Mouse (Mus musculus): ENCODE measurements around the gene Ap1m2. TPM values are rescaled to one million over a fixed set of nuclear protein-coding genes. Genes with fewer than 3 reads are reported as not detected.

Ap1m2 gene
- polyA plus RNA-seq, 1 experiment, result not detected

- Histone ChIP-seq H3K4me3 (ENCODE audit: insufficient read depth, low read depth, low read length) (no peak overlapping the region), H3K27ac (ENCODE audit: insufficient read depth, low read depth, low read length) (no peak overlapping the region), H3K4me1 (ENCODE audit: control insufficient read depth, insufficient read depth, low read length) (peaks cover 4% of the 10 kb centered on the region)
- WGBS, result 58% methylated on average over 17 of the region's 17 CpGs
- no peak for TF ChIP-seq CTCF (IDR thresholded peaks at IDR 0.05; ENCODE audit: insufficient read depth, low read depth, low read length)
- TF ChIP-seq POLR2A (IDR thresholded peaks at IDR 0.05; ENCODE audit: insufficient read depth, low read depth, low read length), result no peak
These were observed 62.3 kb downstream of the Ap1m2 start for GRCm38 (mm10) chr9:21249629-21250508.

DNA sequence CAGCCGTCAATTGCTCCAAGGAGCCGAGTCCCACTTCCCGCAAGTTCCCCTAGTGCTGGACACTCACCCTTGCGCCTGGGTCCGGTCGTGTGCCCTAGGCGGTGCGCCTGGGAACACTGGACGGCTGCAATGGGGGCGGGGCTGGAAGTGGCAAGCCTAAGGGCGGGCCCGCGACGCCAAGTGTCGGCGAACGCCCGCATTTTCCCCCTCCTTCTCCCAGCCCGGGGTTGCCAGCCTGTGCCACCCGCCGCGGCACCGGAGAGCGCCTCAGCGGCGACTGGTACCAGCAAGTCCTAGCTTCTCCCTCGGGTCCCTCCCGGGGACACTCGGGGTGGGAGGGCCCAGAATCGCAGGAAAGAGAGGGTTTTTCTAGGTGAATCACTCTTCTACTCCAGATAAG, 63.8 kb downstream of the Ap1m2 start, which contains the start of gene S1pr5:
S1pr5 (minus strand) TSS at position 118 of the 400 bp plus-strand sequence.
- TF ChIP-seq POLR2A (IDR thresholded peaks at IDR 0.05; ENCODE audit: insufficient read depth, low read depth, low read length) (no peak), CTCF (IDR thresholded peaks at IDR 0.05; ENCODE audit: insufficient read depth, low read depth, low read length) (no peak)
- Histone ChIP-seq H3K4me1 (ENCODE audit: control insufficient read depth, insufficient read depth, low read length) (peaks cover 15% of the 10 kb centered on the region), H3K27ac (ENCODE audit: insufficient read depth, low read depth, low read length) (no peak within 1 kb of the TSS), H3K4me3 (ENCODE audit: insufficient read depth, low read depth, low read length) (no peak within 1 kb of the TSS)
- WGBS, result 6% methylated on average over 29 of the region's 30 CpGs

GRCm38 (mm10) chr9:21246342-21246741, 65.8 kb downstream of the Ap1m2 start:
- Histone ChIP-seq H3K4me1 (ENCODE audit: control insufficient read depth, insufficient read depth, low read length) (peaks cover 15% of the 10 kb centered on the region), H3K4me3 (ENCODE audit: insufficient read depth, low read depth, low read length) (no peak overlapping the region), H3K27ac (ENCODE audit: insufficient read depth, low read depth, low read length) (no peak overlapping the region)
- 97% methylated on average over 1 of the region's 1 CpGs for WGBS
- TF ChIP-seq POLR2A (IDR thresholded peaks at IDR 0.05; ENCODE audit: insufficient read depth, low read depth, low read length), result no peak
- no peak for TF ChIP-seq CTCF (IDR thresholded peaks at IDR 0.05; ENCODE audit: insufficient read depth, low read depth, low read length)

- no peak overlapping the region for H3K27ac ChIP-seq (ENCODE audit: insufficient read depth, low read depth, low read length)
- H3K4me3 ChIP-seq (ENCODE audit: insufficient read depth, low read depth, low read length), result peak overlapping the region; percentile 44
- WGBS, result 3% methylated on average over 16 of the region's 16 CpGs
- peaks cover 15% of the 10 kb centered on the region for H3K4me1 ChIP-seq (ENCODE audit: control insufficient read depth, insufficient read depth, low read length)
- TF ChIP-seq CTCF (IDR thresholded peaks at IDR 0.05; ENCODE audit: insufficient read depth, low read depth, low read length) (no peak), POLR2A (IDR thresholded peaks at IDR 0.05; ENCODE audit: insufficient read depth, low read depth, low read length) (no peak)
These were observed 67.0 kb downstream of the Ap1m2 start for GRCm38 (mm10) chr9:21245113-21245487.

- peaks cover 17% of the 10 kb centered on the region for H3K4me1 ChIP-seq (ENCODE audit: control insufficient read depth, insufficient read depth, low read length)
- no peak overlapping the region for H3K27ac ChIP-seq (ENCODE audit: insufficient read depth, low read depth, low read length)
- TF ChIP-seq POLR2A (IDR thresholded peaks at IDR 0.05; ENCODE audit: insufficient read depth, low read depth, low read length) (no peak), CTCF (IDR thresholded peaks at IDR 0.05; ENCODE audit: insufficient read depth, low read depth, low read length) (no peak)
- under 1% methylated on average over 72 of the region's 72 CpGs for WGBS
- H3K4me3 ChIP-seq (ENCODE audit: insufficient read depth, low read depth, low read length), result peak overlapping the region; percentile 44
These were observed 67.6 kb downstream of the Ap1m2 start for GRCm38 (mm10) chr9:21244428-21245112.

Other genes with a start within 250 kb of the Ap1m2 start
- not detected in 2 replicates for gene Zglp1, start 245.2 kb downstream of the Ap1m2 start, polyA plus RNA-seq (2012; ENCODE audit: insufficient read depth, insufficient read length, low replicate concordance, missing spikeins)
- not detected in 2 replicates for gene Gm49373, start 239.2 kb downstream of the Ap1m2 start, polyA plus RNA-seq (2012; ENCODE audit: insufficient read depth, insufficient read length, low replicate concordance, missing spikeins)
- not detected in 2 replicates for gene Fdx1l, start 238.7 kb downstream of the Ap1m2 start, polyA plus RNA-seq (2012; ENCODE audit: insufficient read depth, insufficient read length, low replicate concordance, missing spikeins)
- not detected in 2 replicates for gene Gm38431, start 220.3 kb downstream of the Ap1m2 start, polyA plus RNA-seq (2012; ENCODE audit: insufficient read depth, insufficient read length, low replicate concordance, missing spikeins)
- not detected in 2 replicates for gene Raver1, start 220.3 kb downstream of the Ap1m2 start, polyA plus RNA-seq (2012; ENCODE audit: insufficient read depth, insufficient read length, low replicate concordance, missing spikeins)
- not detected in 2 replicates for gene Tyk2, start 181.1 kb downstream of the Ap1m2 start, polyA plus RNA-seq (2012; ENCODE audit: insufficient read depth, insufficient read length, low replicate concordance, missing spikeins)
- gene Cdc37, start 162.4 kb downstream of the Ap1m2 start, polyA plus RNA-seq (2012; ENCODE audit: insufficient read depth, insufficient read length, low replicate concordance, missing spikeins), result 282 TPM in 1 of 2 replicates, not detected in the other
- gene Pde4a, start 146.6 kb downstream of the Ap1m2 start, polyA plus RNA-seq (2012; ENCODE audit: insufficient read depth, insufficient read length, low replicate concordance, missing spikeins), result not detected in 2 replicates
- not detected in 2 replicates for gene Keap1, start 73.0 kb downstream of the Ap1m2 start, polyA plus RNA-seq (2012; ENCODE audit: insufficient read depth, insufficient read length, low replicate concordance, missing spikeins)
- gene S1pr5, start 63.9 kb downstream of the Ap1m2 start, polyA plus RNA-seq (2012; ENCODE audit: insufficient read depth, insufficient read length, low replicate concordance, missing spikeins), result not detected in 2 replicates
- gene Atg4d, start 47.0 kb downstream of the Ap1m2 start, polyA plus RNA-seq (2012; ENCODE audit: insufficient read depth, insufficient read length, low replicate concordance, missing spikeins), result not detected in 2 replicates
- gene Kri1, start 24.4 kb downstream of the Ap1m2 start, polyA plus RNA-seq (2012; ENCODE audit: insufficient read depth, insufficient read length, low replicate concordance, missing spikeins), result not detected in 2 replicates
- gene Cdkn2d, start 20.9 kb downstream of the Ap1m2 start, polyA plus RNA-seq (2012; ENCODE audit: insufficient read depth, insufficient read length, low replicate concordance, missing spikeins), result not detected in 2 replicates
- 356 TPM in 1 of 2 replicates, not detected in the other for gene Slc44a2, start 8.4 kb upstream of the Ap1m2 start, polyA plus RNA-seq (2012; ENCODE audit: insufficient read depth, insufficient read length, low replicate concordance, missing spikeins)
- gene Ilf3, start 55.5 kb upstream of the Ap1m2 start, polyA plus RNA-seq (2012; ENCODE audit: insufficient read depth, insufficient read length, low replicate concordance, missing spikeins), result not detected in 2 replicates
- gene Qtrt1, start 99.5 kb upstream of the Ap1m2 start, polyA plus RNA-seq (2012; ENCODE audit: insufficient read depth, insufficient read length, low replicate concordance, missing spikeins), result not detected in 2 replicates
- gene Dnm2, start 112.6 kb upstream of the Ap1m2 start, polyA plus RNA-seq (2012; ENCODE audit: insufficient read depth, insufficient read length, low replicate concordance, missing spikeins), result 371 TPM in 1 of 2 replicates, not detected in the other
- gene Tmed1, start 197.9 kb upstream of the Ap1m2 start, polyA plus RNA-seq (2012; ENCODE audit: insufficient read depth, insufficient read length, low replicate concordance, missing spikeins), result not detected in 2 replicates
- not detected in 2 replicates for gene AB124611, start 213.8 kb upstream of the Ap1m2 start, polyA plus RNA-seq (2012; ENCODE audit: insufficient read depth, insufficient read length, low replicate concordance, missing spikeins)
- gene Carm1, start 234.6 kb upstream of the Ap1m2 start, polyA plus RNA-seq (2012; ENCODE audit: insufficient read depth, insufficient read length, low replicate concordance, missing spikeins), result not detected in 2 replicates

Data from olfactory bulb, adult 2 months (tissue).